Mouse (Mus musculus): ENCODE results near the gene Pex16. TPM values are rescaled to one million over a fixed set of nuclear protein-coding genes. Genes with fewer than 3 reads are reported as not detected.

The Pex16 gene
- total and polyA plus RNA-seq, 3 experiments = 41.9 to 52.5 TPM; not detected in 1

DNA sequence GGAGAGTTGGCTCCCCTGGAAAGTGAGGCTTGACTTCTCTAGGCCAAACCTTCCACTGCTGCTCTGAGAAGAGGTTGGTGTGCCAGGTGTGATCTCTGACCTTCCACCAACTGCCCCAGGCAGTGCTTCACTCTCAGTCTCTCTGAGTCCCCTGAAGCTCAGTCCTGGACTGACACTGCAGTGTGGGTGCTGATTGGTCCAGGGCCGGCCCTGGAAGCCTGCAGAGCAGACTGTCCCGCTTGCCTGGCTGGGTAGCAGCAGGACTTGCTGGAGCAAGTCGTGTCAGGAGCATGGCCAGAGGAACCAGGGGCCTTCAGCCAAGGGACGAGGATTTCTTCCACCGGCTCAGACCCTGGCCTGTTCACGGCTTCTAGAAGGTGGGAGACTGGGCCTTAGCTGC, 30.3 kb downstream of the Pex16 start:
- TF ChIP-seq MYC (IDR thresholded peaks at IDR 0.05; ENCODE audit: low read depth, low read length) = no peak
- Histone ChIP-seq H3K4me3 (ENCODE audit: control insufficient read depth in 1 of 2, insufficient read depth in 1 of 2, low read depth in 2 of 2, low read length in 2 of 2) (no peak overlapping the region), H3K9me3 (replicated peaks; ENCODE audit: insufficient read depth, low read length) (no peaks in the 10 kb centered on the region), H3K27me3 (ENCODE audit: control insufficient read depth in 1 of 2, insufficient read depth in 2 of 2, low read length in 2 of 2) (no peaks in the 10 kb centered on the region), H3K79me2 (ENCODE audit: control insufficient read depth, insufficient read depth, low read length, poor library complexity) (no peaks in the 10 kb centered on the region), H3K4me1 (ENCODE audit: control insufficient read depth in 1 of 2, insufficient read depth in 2 of 2, low read length in 2 of 2) (no peaks in the 10 kb centered on the region), H3K36me3 (ENCODE audit: control insufficient read depth in 1 of 2, insufficient read depth in 2 of 2, low read length in 2 of 2) (peaks cover 0 to 16% of the 10 kb centered on the region in 2 experiments; a peak in 2 of 4 replicates), H3K27ac (ENCODE audit: control insufficient read depth, low read depth, low read length) (no peak overlapping the region), H3K9ac (ENCODE audit: control insufficient read depth, low read depth, low read length, poor library complexity, severe bottlenecking) (no peak overlapping the region)
- no peak for DNase-seq (ENCODE audit: low read depth, low spot score)

DNA sequence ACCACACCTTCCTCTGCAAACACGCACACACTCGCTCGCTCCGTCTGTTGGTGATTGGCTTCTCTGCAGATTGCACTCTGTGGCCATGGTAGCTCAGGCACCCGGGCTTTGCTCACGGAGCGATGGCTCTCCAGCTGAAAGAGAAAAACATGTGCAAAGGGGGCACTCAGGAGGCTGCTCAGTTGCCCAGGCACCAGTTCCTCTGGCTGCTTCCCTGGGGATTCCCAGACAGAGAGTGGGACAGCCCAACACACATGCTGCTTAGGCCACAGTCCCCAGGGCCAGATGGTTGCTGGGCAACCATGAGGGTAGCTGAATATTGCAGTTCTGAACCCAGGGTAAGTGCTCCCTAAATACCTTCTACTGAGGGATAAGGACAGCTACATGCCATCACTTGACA, 31.2 kb downstream of the Pex16 start:
- H3K27ac ChIP-seq (ENCODE audit: control insufficient read depth, low read depth, low read length) = no peak overlapping the region
- H3K9ac ChIP-seq (ENCODE audit: control insufficient read depth, low read depth, low read length, poor library complexity, severe bottlenecking) = no peak overlapping the region
- no peaks in the 10 kb centered on the region for H3K79me2 ChIP-seq (ENCODE audit: control insufficient read depth, insufficient read depth, low read length, poor library complexity)
- no peak overlapping the region for H3K4me3 ChIP-seq (ENCODE audit: control insufficient read depth in 1 of 2, insufficient read depth in 1 of 2, low read depth in 2 of 2, low read length in 2 of 2)
- no peaks in the 10 kb centered on the region for H3K27me3 ChIP-seq (ENCODE audit: control insufficient read depth in 1 of 2, insufficient read depth in 2 of 2, low read length in 2 of 2)
- DNase-seq (ENCODE audit: low read depth, low spot score) = no peak
- peaks cover 0 to 16% of the 10 kb centered on the region in 2 experiments; a peak in 2 of 4 replicates for H3K36me3 ChIP-seq (ENCODE audit: control insufficient read depth in 1 of 2, insufficient read depth in 2 of 2, low read length in 2 of 2)
- no peaks in the 10 kb centered on the region for H3K4me1 ChIP-seq (ENCODE audit: control insufficient read depth in 1 of 2, insufficient read depth in 2 of 2, low read length in 2 of 2)
- H3K9me3 ChIP-seq (replicated peaks; ENCODE audit: insufficient read depth, low read length) = no peaks in the 10 kb centered on the region
- TF ChIP-seq ELF1 (IDR thresholded peaks at IDR 0.05; ENCODE audit: low read depth, low read length) (no peak), RCOR1 (IDR thresholded peaks at IDR 0.05; ENCODE audit: low read depth, low read length) (no peak), MAX (IDR thresholded peaks at IDR 0.05; ENCODE audit: low read length) (no peak), BHLHE40 (IDR thresholded peaks at IDR 0.05; ENCODE audit: borderline replicate concordance, low read depth, low read length) (no peak)

DNA sequence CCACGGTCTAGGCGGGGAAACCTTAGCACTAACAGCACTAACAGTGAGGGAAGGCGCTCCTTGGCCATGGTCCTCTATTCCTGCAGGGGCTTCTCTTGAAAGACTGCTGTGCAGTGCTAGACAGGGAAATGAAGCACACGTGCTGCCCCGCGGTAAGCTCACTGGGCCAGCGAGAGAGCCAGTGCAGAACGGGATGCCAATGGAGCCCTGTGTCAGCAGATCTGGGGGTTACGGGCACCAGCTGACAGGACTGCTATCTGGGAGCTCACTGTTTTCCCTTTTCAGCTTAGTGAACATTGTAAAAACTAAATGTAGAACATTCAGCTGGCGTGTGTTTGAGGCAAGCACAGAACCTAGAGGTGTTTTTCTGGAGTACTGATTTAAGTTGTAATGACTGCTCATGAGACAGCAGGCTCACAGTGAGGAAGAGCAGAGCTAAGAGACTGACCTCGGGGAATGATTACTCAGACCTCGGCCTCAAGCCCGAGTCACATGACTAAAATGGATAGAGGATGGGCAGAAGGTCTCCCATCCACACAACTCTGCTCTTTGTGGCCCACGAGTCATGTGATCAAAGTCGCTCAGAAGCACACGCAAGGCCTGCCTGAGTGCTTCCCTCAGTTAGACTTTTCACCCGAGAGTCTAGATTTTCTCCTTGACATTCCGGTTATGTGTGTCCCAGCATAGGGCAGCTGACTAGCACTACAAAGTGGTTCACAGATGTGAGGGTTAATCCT, 34.0 kb downstream of the Pex16 start:
- no peaks in the 10 kb centered on the region for H3K79me2 ChIP-seq (ENCODE audit: control insufficient read depth, insufficient read depth, low read length, poor library complexity)
- H3K9me3 ChIP-seq (replicated peaks; ENCODE audit: insufficient read depth, low read length) = no peaks in the 10 kb centered on the region
- no peaks in the 10 kb centered on the region for H3K4me1 ChIP-seq (ENCODE audit: control insufficient read depth in 1 of 2, insufficient read depth in 2 of 2, low read length in 2 of 2)
- TF ChIP-seq ELF1 (IDR thresholded peaks at IDR 0.05; ENCODE audit: low read depth, low read length) (no peak), MAZ (IDR thresholded peaks at IDR 0.05; ENCODE audit: low read depth, low read length) (no peak), UBTF (IDR thresholded peaks at IDR 0.05; ENCODE audit: borderline replicate concordance, insufficient read depth, low read depth, low read length) (no peak), POLR2AphosphoS2 (IDR thresholded peaks at IDR 0.05; ENCODE audit: low read length) (no peak), USF1 (IDR thresholded peaks at IDR 0.05; ENCODE audit: low read depth, low read length) (peak; percentile 35; the same call in 1 of the 2 replicates)
- no peak overlapping the region for H3K4me3 ChIP-seq (ENCODE audit: control insufficient read depth in 1 of 2, insufficient read depth in 1 of 2, low read depth in 2 of 2, low read length in 2 of 2)
- no peaks in the 10 kb centered on the region for H3K27me3 ChIP-seq (ENCODE audit: control insufficient read depth in 1 of 2, insufficient read depth in 2 of 2, low read length in 2 of 2)
- H3K36me3 ChIP-seq (ENCODE audit: control insufficient read depth in 1 of 2, insufficient read depth in 2 of 2, low read length in 2 of 2) = peaks cover 0 to 32% of the 10 kb centered on the region in 2 experiments; a peak in 2 of 4 replicates
- DNase-seq (ENCODE audit: low read depth, low spot score) = no peak
- H3K27ac ChIP-seq (ENCODE audit: control insufficient read depth, low read depth, low read length) = no peak overlapping the region
- H3K9ac ChIP-seq (ENCODE audit: control insufficient read depth, low read depth, low read length, poor library complexity, severe bottlenecking) = no peak overlapping the region

All from MEL (cell line).